Mouse (Mus musculus): Measurements from ENCODE around the gene Pnma1. TPM values are rescaled to one million over a fixed set of nuclear protein-coding genes. Genes with fewer than 3 reads are reported as not detected.

Gene Pnma1
- total RNA-seq, 2 experiments from 2014 or later: 5.9 to 6.6 TPM

DNA sequence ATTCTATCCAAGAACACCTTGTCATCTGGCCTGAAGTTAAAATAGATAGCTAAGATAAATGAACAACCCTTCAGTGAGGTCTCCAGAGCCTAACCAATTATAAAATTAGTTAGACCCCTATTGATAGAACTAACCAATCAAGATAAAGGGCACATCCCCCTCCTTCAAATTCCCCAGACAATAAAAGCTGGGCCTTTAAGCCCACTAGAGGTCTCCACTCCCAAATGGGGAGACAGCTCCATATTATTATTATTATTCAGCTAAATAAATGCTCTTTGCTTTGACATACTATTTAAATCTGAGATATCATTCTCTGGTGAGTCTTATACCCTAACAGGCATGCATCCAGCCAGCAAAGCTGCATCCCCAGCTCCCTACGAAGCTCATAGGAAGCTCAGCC, 38.4 kb downstream of the Pnma1 start:
- DNase-seq (ENCODE audit: low spot score in 2 of 2): no peak

DNA sequence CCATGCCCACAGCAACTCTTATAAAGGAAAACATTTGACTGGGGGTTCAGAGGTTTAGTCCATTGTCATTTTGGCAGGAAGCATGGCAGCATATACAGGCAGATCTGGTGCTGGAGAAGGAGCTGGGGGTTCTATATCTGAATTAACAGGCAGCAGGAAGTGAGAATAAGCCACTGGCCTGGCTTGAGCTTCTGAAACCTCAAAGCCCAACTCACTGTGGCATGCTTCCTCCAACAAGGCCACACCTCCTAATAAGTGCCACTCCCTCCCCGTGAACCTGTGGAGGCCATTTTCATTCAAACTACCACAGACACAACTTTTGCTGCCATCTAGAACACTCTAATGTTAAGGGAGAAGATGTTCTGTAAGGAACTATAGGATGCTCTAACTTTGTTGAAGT, 40.6 kb downstream of the Pnma1 start:
- DNase-seq (ENCODE audit: low spot score in 2 of 2): no peak

DNA sequence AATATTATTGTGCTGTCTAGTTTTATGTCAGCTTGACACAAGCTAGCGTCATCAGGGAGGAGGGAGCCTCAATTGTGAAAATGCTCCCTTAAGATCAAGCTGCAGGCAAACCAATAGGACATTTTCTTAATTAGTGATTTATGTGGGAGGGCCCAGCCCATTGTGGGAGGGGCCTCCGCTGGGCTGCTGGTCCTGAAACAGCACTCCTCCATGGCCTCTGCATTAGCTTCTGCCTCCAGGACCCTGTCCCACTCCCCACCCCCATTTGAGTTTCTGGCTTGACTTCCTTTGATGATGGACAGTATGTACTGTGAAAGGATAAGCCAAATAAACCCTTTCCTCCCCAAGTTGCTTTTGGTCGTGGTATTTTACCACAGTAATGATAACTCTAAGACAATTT, 41.3 kb downstream of the Pnma1 start:
- DNase-seq (ENCODE audit: low spot score in 2 of 2): no peak

DNA sequence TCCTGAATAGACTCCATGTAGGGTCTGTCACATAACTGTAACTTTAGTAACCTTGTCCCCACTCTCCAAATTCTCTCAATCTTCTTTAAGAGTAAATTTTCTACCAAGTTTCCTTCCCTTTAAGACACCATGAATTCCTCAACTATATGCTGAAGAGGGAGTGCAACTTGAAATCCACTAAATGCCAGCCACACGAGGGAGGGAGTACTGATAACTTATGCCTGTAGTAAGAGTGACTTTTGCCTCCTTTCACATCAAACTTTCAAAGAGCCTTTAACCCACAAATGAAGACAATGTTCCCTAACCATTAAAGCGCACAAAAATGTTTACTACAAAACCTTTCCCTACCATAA, 46.8 kb downstream of the Pnma1 start:
- no peak for DNase-seq (ENCODE audit: low spot score in 2 of 2)

DNA sequence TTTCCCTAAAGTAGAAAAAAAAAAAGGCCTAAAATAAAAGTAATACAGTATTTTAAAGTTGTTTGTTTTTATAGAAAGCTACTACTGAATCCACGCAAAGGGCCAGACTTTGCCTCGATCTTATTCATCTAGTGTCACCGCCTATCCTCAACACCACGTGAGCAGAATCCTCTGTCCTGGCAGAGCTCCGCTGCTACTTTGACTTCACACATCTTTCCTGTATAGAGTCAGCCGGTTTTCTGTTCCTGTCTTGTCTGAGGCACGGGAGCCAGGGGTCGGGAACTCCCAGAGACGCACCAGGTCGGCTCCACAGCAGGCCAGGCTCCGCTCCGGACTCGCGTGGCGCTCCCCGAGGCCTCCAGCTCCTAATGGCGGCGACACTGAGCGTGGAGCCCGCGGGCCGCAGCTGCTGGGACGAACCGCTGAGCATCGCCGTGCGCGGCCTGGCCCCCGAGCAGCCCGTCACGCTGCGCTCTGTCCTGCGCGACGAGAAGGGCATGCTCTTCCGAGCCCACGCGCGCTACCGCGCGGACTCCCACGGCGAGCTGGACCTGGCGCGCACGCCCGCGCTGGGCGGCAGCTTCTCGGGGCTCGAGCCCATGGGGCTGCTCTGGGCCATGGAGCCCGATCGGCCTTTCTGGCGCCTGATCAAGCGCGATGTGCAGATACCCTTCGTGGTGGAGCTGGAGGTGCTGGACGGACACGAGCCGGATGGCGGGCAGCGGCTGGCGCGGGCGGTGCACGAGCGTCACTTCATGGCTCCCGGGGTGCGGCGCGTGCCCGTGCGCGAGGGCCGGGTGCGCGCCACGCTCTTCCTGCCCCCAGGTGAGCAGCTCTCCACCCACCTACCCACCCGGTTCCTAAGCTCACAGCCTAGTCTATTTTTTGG, 47.4 kb downstream of the Pnma1 start, which contains the start of gene Acot6:
Gene Acot6, plus strand, starts transcription at position 51 of the 889 bp plus-strand sequence.
- DNase-seq (ENCODE audit: low spot score in 2 of 2): peak; percentile 48 to 65

DNA sequence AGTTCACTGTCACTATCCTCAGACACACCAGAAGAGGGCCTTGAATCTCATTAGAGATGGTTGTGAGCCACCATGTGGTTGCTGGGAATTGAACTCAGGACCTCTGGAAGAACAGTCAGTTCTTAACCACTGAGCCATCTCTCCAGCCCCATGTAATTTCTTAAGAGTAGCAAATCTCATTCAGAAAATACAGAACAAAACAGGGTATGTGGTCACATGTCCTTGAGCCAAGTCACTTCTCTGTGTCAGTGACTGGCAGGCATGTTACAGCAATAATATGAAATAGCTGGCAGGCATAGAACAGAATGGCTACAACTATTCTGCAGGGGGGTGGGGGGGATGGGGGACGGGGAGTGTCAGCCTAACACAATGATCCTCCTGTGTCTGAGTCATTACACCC, 48.2 kb downstream of the Pnma1 start:
- DNase-seq (ENCODE audit: low spot score in 2 of 2): no peak

DNA sequence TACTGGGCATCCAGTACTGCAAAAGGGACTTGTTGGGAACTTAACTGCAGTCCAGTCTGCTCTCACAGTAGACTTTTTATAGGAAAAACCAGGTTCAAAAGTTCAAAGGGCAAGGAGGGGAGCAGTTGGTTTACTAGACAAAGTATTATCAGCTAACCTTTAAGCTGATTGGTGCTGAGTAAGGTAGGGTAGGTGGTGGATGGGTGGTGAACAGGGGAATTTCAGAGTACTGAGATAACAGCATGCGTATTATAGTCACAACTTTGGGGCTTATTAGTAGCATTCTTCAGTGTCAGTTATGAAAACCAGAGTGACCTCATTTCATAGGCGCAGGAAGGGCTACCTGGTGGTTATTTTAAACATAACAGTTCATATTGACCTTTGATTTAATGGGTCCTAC, 48.7 kb downstream of the Pnma1 start:
- no peak for DNase-seq (ENCODE audit: low spot score in 2 of 2)

Other genes starting within 250 kb of the Pnma1 start
- gene Numb, start 226.6 kb downstream of the Pnma1 start, total RNA-seq (2021): 10 to 100 TPM; 21.4 to 23.6 TPM
- 10 to 100 TPM; 14.3 to 16.4 TPM for gene Riox1, start 197.9 kb downstream of the Pnma1 start, total RNA-seq (2021)
- gene Heatr4, start 163.6 kb downstream of the Pnma1 start, total RNA-seq (2021): under 1 TPM in 1 of 2 experiments, not detected in 1; 0.18 TPM
- 10 to 100 TPM; 12.4 to 13.1 TPM for gene Acot2, start 160.6 kb downstream of the Pnma1 start, total RNA-seq (2021)
- 10 to 100 TPM; 29.1 to 33.3 TPM for gene Acot1, start 139.0 kb downstream of the Pnma1 start, total RNA-seq (2021)
- gene Acot4, start 110.1 kb downstream of the Pnma1 start, total RNA-seq (2021): 1 to 10 TPM; 2.0 to 2.3 TPM
- 1 to 10 TPM in 1 of 2 experiments, not detected in 1; 3.4 TPM for gene Gm49366, start 109.6 kb downstream of the Pnma1 start, total RNA-seq (2021)
- gene Acot3, start 96.3 kb downstream of the Pnma1 start, total RNA-seq (2021): 1 to 10 TPM; 1.2 to 1.4 TPM
- 1 to 10 TPM; 4.0 to 4.7 TPM for gene Acot5, start 79.2 kb downstream of the Pnma1 start, total RNA-seq (2021)
- gene Acot6, start 47.8 kb downstream of the Pnma1 start, total RNA-seq (2021): 1 to 10 TPM; 3.7 to 4.3 TPM
- 10 to 100 TPM; 80.0 to 82.5 TPM for gene Dnal1, start 34.1 kb downstream of the Pnma1 start, total RNA-seq (2021)
- gene Elmsan1, start 70.4 kb upstream of the Pnma1 start, total RNA-seq (2021): 10 to 100 TPM; 13.3 to 13.5 TPM
- gene Ptgr2, start 136.7 kb upstream of the Pnma1 start, total RNA-seq (2021): 10 to 100 TPM; 29.1 to 34.5 TPM
- 10 to 100 TPM; 35.7 to 41.9 TPM for gene Zfp410, start 168.4 kb upstream of the Pnma1 start, total RNA-seq (2021)
- 10 to 100 TPM; 26.2 to 28.3 TPM for gene Coq6, start 213.2 kb upstream of the Pnma1 start, total RNA-seq (2021)
- 10 to 100 TPM in 1 of 2 experiments, 1 to 10 TPM in 1; 9.4 to 10.5 TPM for gene Fam161b, start 213.3 kb upstream of the Pnma1 start, total RNA-seq (2021)